Mouse (Mus musculus): ENCODE measurements at regions not wholly inside any gene's neighbourhood (a gene's known extent, or its start where the extent isn't known, plus 50 kb on each side); places are given as distances from the start of the nearest gene placed in this dataset.

GRCm38 (mm10) chr1:61378240-61378639, 260.4 kb upstream of the Pard3b start:
- no peaks in the 10 kb centered on the region for H3K9me3 ChIP-seq (ENCODE audit: control insufficient read depth, insufficient read depth, low read depth, low read length)
- H3K4me3 ChIP-seq (ENCODE audit: insufficient read depth in 1 of 2, low read depth in 1 of 2, low read length in 2 of 2, poor library complexity in 1 of 2, severe bottlenecking in 1 of 2), result no peak overlapping the region
- DNase-seq (ENCODE audit: low read depth, low spot score), result no peak
- peaks cover 0 to 2% of the 10 kb centered on the region in 2 experiments; a peak in 1 of 4 replicates for H3K4me1 ChIP-seq (ENCODE audit: control insufficient read depth in 2 of 2, insufficient read depth in 2 of 2, low read length in 2 of 2, poor library complexity in 1 of 2)
- no peaks in the 10 kb centered on the region for H3K36me3 ChIP-seq (ENCODE audit: control insufficient read depth, insufficient read depth, low read length, poor library complexity, severe bottlenecking)
- TF ChIP-seq CHD2 (IDR thresholded peaks at IDR 0.05; ENCODE audit: low read depth, low read length), result no peak
- no peak for TF ChIP-seq ZNF384 (IDR thresholded peaks at IDR 0.05; ENCODE audit: low read depth, low read length)
- no peak for TF ChIP-seq MAFK (IDR thresholded peaks at IDR 0.05; ENCODE audit: insufficient read depth, low read depth, low read length)
- TF ChIP-seq ZC3H11A (IDR thresholded peaks at IDR 0.05; ENCODE audit: borderline replicate concordance, low read depth, low read length), result no peak
- TF ChIP-seq HCFC1 (IDR thresholded peaks at IDR 0.05; ENCODE audit: borderline replicate concordance, insufficient read depth, low read length), result no peak
- H3K9ac ChIP-seq (ENCODE audit: insufficient read depth, low read depth, low read length, poor library complexity, severe bottlenecking), result no peak overlapping the region
- in situ Hi-C loops (cut with MboI; ENCODE audit: low sequenced_read_pairs in 2 of 2, unreplicated experiment in 2 of 2), result loop anchor here in 1 of 2 experiments (25.0 kb wide), 1 partner anchor 384 kb away; no protein-coding TSS in a partner anchor
- no peak overlapping the region for H3K27ac ChIP-seq (ENCODE audit: insufficient read depth, low read depth, low read length, poor library complexity, severe bottlenecking)

GRCm38 (mm10) chr1:61379771-61380517, 258.7 kb upstream of the Pard3b start:
- H3K9ac ChIP-seq (ENCODE audit: insufficient read depth, low read depth, low read length, poor library complexity, severe bottlenecking), result no peak overlapping the region
- no peaks in the 10 kb centered on the region for H3K9me3 ChIP-seq (ENCODE audit: control insufficient read depth, insufficient read depth, low read depth, low read length)
- H3K27ac ChIP-seq (ENCODE audit: insufficient read depth, low read depth, low read length, poor library complexity, severe bottlenecking), result no peak overlapping the region
- 0 out of 4 replicates have a peak, but pooled peaks cover 0 to 2% of the 10 kb centered on the region in 2 experiments for H3K4me1 ChIP-seq (ENCODE audit: control insufficient read depth in 2 of 2, insufficient read depth in 2 of 2, low read length in 2 of 2, poor library complexity in 1 of 2)
- H3K36me3 ChIP-seq (ENCODE audit: control insufficient read depth, insufficient read depth, low read length, poor library complexity, severe bottlenecking), result no peaks in the 10 kb centered on the region
- no peak for DNase-seq (ENCODE audit: low read depth, low spot score)
- in situ Hi-C loops (cut with MboI; ENCODE audit: low sequenced_read_pairs in 2 of 2, unreplicated experiment in 2 of 2), result loop anchor here in 1 of 2 experiments (25.0 kb wide), 1 partner anchor 382 kb away; no protein-coding TSS in a partner anchor
- no peak overlapping the region for H3K4me3 ChIP-seq (ENCODE audit: insufficient read depth in 1 of 2, low read depth in 1 of 2, low read length in 2 of 2, poor library complexity in 1 of 2, severe bottlenecking in 1 of 2)
- TF ChIP-seq CHD2 (IDR thresholded peaks at IDR 0.05; ENCODE audit: low read depth, low read length) (no peak), ZNF384 (IDR thresholded peaks at IDR 0.05; ENCODE audit: low read depth, low read length) (no peak), MAFK (IDR thresholded peaks at IDR 0.05; ENCODE audit: insufficient read depth, low read depth, low read length) (no peak), HCFC1 (IDR thresholded peaks at IDR 0.05; ENCODE audit: borderline replicate concordance, insufficient read depth, low read length) (no peak), ZC3H11A (IDR thresholded peaks at IDR 0.05; ENCODE audit: borderline replicate concordance, low read depth, low read length) (no peak)

- Histone ChIP-seq H3K27ac (ENCODE audit: insufficient read depth, low read depth, low read length, poor library complexity, severe bottlenecking) (no peak overlapping the region), H3K4me1 (ENCODE audit: control insufficient read depth in 2 of 2, insufficient read depth in 2 of 2, low read length in 2 of 2, poor library complexity in 1 of 2) (no peaks in the 10 kb centered on the region), H3K4me3 (ENCODE audit: insufficient read depth in 1 of 2, low read depth in 1 of 2, low read length in 2 of 2, poor library complexity in 1 of 2, severe bottlenecking in 1 of 2) (no peak overlapping the region), H3K9me3 (ENCODE audit: control insufficient read depth, insufficient read depth, low read depth, low read length) (no peaks in the 10 kb centered on the region), H3K9ac (ENCODE audit: insufficient read depth, low read depth, low read length, poor library complexity, severe bottlenecking) (no peak overlapping the region), H3K36me3 (ENCODE audit: control insufficient read depth, insufficient read depth, low read length, poor library complexity, severe bottlenecking) (no peaks in the 10 kb centered on the region)
- no peak for DNase-seq (ENCODE audit: low read depth, low spot score)
- TF ChIP-seq ZNF384 (IDR thresholded peaks at IDR 0.05; ENCODE audit: low read depth, low read length) (no peak), MAFK (IDR thresholded peaks at IDR 0.05; ENCODE audit: insufficient read depth, low read depth, low read length) (no peak), ZC3H11A (IDR thresholded peaks at IDR 0.05; ENCODE audit: borderline replicate concordance, low read depth, low read length) (no peak), CHD2 (IDR thresholded peaks at IDR 0.05; ENCODE audit: low read depth, low read length) (no peak), HCFC1 (IDR thresholded peaks at IDR 0.05; ENCODE audit: borderline replicate concordance, insufficient read depth, low read length) (no peak)
- in situ Hi-C loops (cut with MboI; ENCODE audit: low sequenced_read_pairs in 2 of 2, unreplicated experiment in 2 of 2), result loop anchor here in 1 of 2 experiments (25.0 kb wide), 1 partner anchor 375 kb away; no protein-coding TSS in a partner anchor
Observed at GRCm38 (mm10) chr1:61387587-61387986, 251.0 kb upstream of the Pard3b start.

- H3K4me1 ChIP-seq (ENCODE audit: control insufficient read depth in 2 of 2, insufficient read depth in 2 of 2, low read length in 2 of 2, poor library complexity in 1 of 2), result no peaks in the 10 kb centered on the region
- no peaks in the 10 kb centered on the region for H3K9me3 ChIP-seq (ENCODE audit: control insufficient read depth, insufficient read depth, low read depth, low read length)
- no peak overlapping the region for H3K27ac ChIP-seq (ENCODE audit: insufficient read depth, low read depth, low read length, poor library complexity, severe bottlenecking)
- DNase-seq (ENCODE audit: low read depth, low spot score), result no peak
- in situ Hi-C loops (cut with MboI; ENCODE audit: low sequenced_read_pairs in 2 of 2, unreplicated experiment in 2 of 2), result loop anchor here in 1 of 2 experiments (25.0 kb wide), 1 partner anchor 365 kb away; no protein-coding TSS in a partner anchor
- no peaks in the 10 kb centered on the region for H3K36me3 ChIP-seq (ENCODE audit: control insufficient read depth, insufficient read depth, low read length, poor library complexity, severe bottlenecking)
- H3K4me3 ChIP-seq (ENCODE audit: insufficient read depth in 1 of 2, low read depth in 1 of 2, low read length in 2 of 2, poor library complexity in 1 of 2, severe bottlenecking in 1 of 2), result no peak overlapping the region
- TF ChIP-seq ZNF384 (IDR thresholded peaks at IDR 0.05; ENCODE audit: low read depth, low read length) (no peak), MAFK (IDR thresholded peaks at IDR 0.05; ENCODE audit: insufficient read depth, low read depth, low read length) (no peak), HCFC1 (IDR thresholded peaks at IDR 0.05; ENCODE audit: borderline replicate concordance, insufficient read depth, low read length) (no peak), ZC3H11A (IDR thresholded peaks at IDR 0.05; ENCODE audit: borderline replicate concordance, low read depth, low read length) (no peak), CHD2 (IDR thresholded peaks at IDR 0.05; ENCODE audit: low read depth, low read length) (no peak)
- no peak overlapping the region for H3K9ac ChIP-seq (ENCODE audit: insufficient read depth, low read depth, low read length, poor library complexity, severe bottlenecking)
Observed at GRCm38 (mm10) chr1:61397796-61398195, 240.8 kb upstream of the Pard3b start.

Data from ES-E14 (cell line).